Mouse (Mus musculus) liver, embryonic 14.5 days (tissue): ENCODE measurements around the gene Crlf1.

Source experiments
- CTCF ChIP-seq: IDR thresholded peaks from 2 replicates; pipeline ENCODE4 v1.5.1; 2016; ENCODE audit warnings: antibody characterized with exemption, low read depth, control low read depth
- EP300 ChIP-seq: IDR thresholded peaks from 2 replicates; pipeline ENCODE4 v1.6.1; 2016; ENCODE audit warnings: antibody characterized with exemption, low read depth

- TF ChIP-seq CTCF, result no peak
- peak; percentile 23; the same call in 1 of the 2 replicates for TF ChIP-seq EP300
Observed at GRCm38 (mm10) chr8:70477269-70477982, 15.5 kb upstream of the Crlf1 start.
